Mouse (Mus musculus) embryonic facial prominence, embryonic 12.5 days (tissue): ENCODE measurements around the gene Mcm8. TPM values are rescaled to one million over a fixed set of nuclear protein-coding genes. Genes with fewer than 3 reads are reported as not detected.

Experiments used
- ATAC-seq: fragments of 200-750 bp; cut with Nextera tagmentation; 2 replicates; pipeline ENCODE4 v1.8.0; 2017; ENCODE audit not compliant: insufficient number of reproducible peaks, insufficient read depth, low FRiP score, low TSS enrichment
- H3K27ac ChIP-seq: fragments of 300-500 bp; sonication (generic); 2 replicates; pipeline ENCODE4 v1.5.1; 2016; ENCODE audit warnings: mild to moderate bottlenecking
- H3K27me3 ChIP-seq: fragments of 300-500 bp; sonication (generic); 2 replicates; pipeline ENCODE4 v1.6.1; 2016; ENCODE audit warnings: mild to moderate bottlenecking, moderate library complexity
- H3K36me3 ChIP-seq: fragments of 300-500 bp; sonication (generic); 2 replicates; pipeline ENCODE4 v1.6.1; 2016; ENCODE audit warnings: mild to moderate bottlenecking
- H3K4me1 ChIP-seq: fragments of 300-500 bp; sonication (generic); 2 replicates; pipeline ENCODE4 v1.6.1; 2016
- H3K4me2 ChIP-seq: fragments of 300-500 bp; sonication (generic); replicated peaks from 2 replicates; pipeline ENCODE4 v1.6.1; 2016; ENCODE audit warnings: mild to moderate bottlenecking, moderate library complexity
- H3K4me3 ChIP-seq: fragments of 300-500 bp; sonication (generic); 2 replicates; pipeline ENCODE4 v1.5.1; 2016; ENCODE audit warnings: mild to moderate bottlenecking
- H3K9ac ChIP-seq: fragments of 300-500 bp; sonication (generic); 2 replicates; pipeline ENCODE4 v1.6.1; 2016; ENCODE audit warnings: mild to moderate bottlenecking, moderate library complexity
- H3K9me3 ChIP-seq: fragments of 300-500 bp; sonication (generic); 2 replicates; pipeline ENCODE4 v1.6.1; 2016; ENCODE audit warnings: mild to moderate bottlenecking, moderate library complexity
- whole genome bisulfite sequencing: fragments of 180-500 bp; shearing (Covaris S2); methylation state at CpG from one replicate; pipeline ENCODE4 v1.1.7; 2016; 5-methylcytosine and 5-hydroxymethylcytosine counted together
- polyA plus RNA-seq: library from polyadenylated mRNA; unstranded; fragments of >200 nt; fragmentation: Nextera tagmentation; extraction: Ambion mirVana; gene quantifications from 2 replicates; pipeline ENCODE4 v1.2.1, GENCODE M21; 2016

Gene Mcm8
- polyA plus RNA-seq, 1 experiment from 2014 or later: 18.4 TPM

- H3K9ac ChIP-seq: no peak overlapping the region
- H3K27me3 ChIP-seq: peaks cover 25% of the 10 kb centered on the region
- H3K4me2 ChIP-seq: no peak overlapping the region
- WGBS: 83% methylated on average over 10 of the region's 10 CpGs
- H3K4me1 ChIP-seq: no peaks in the 10 kb centered on the region
- H3K4me3 ChIP-seq: no peak overlapping the region
- no peak overlapping the region for H3K27ac ChIP-seq
- no peak for ATAC-seq
- no peaks in the 10 kb centered on the region for H3K36me3 ChIP-seq
- H3K9me3 ChIP-seq: no peaks in the 10 kb centered on the region
Measured at GRCm38 (mm10) chr2:132873657-132874326, 57.9 kb downstream of the Mcm8 start.

GRCm38 (mm10) chr2:132876991-132877390, 61.0 kb downstream of the Mcm8 start:
- Histone ChIP-seq H3K9me3 (no peaks in the 10 kb centered on the region), H3K4me2 (no peak overlapping the region), H3K27me3 (peaks cover 51% of the 10 kb centered on the region), H3K4me1 (peaks cover 17% of the 10 kb centered on the region), H3K36me3 (no peaks in the 10 kb centered on the region), H3K9ac (no peak overlapping the region), H3K27ac (no peak overlapping the region), H3K4me3 (no peak overlapping the region)
- ATAC-seq: no peak
- 69% methylated on average over 1 of the region's 1 CpGs for WGBS

- Histone ChIP-seq H3K4me3 (peak overlapping the region; percentile 46), H3K36me3 (no peaks in the 10 kb centered on the region), H3K27ac (no peak overlapping the region), H3K4me2 (peak overlapping the region; percentile 97), H3K9me3 (no peaks in the 10 kb centered on the region), H3K9ac (peak overlapping the region; percentile 46; the same call in 1 of the 2 replicates), H3K27me3 (peaks cover 51% of the 10 kb centered on the region), H3K4me1 (peaks cover 17% of the 10 kb centered on the region)
- under 1% methylated on average over 58 of the region's 58 CpGs for WGBS
- peak; percentile 75 for ATAC-seq
Measured at GRCm38 (mm10) chr2:132879261-132880044, 63.5 kb downstream of the Mcm8 start.

GRCm38 (mm10) chr2:132880844-132881645, 65.1 kb downstream of the Mcm8 start, which contains the start of gene Lrrn4:
Gene Lrrn4 (minus strand): TSS chr2:132880891.
- Histone ChIP-seq H3K4me2 (peak within 1 kb of the TSS; percentile 97), H3K27ac (no peak within 1 kb of the TSS), H3K9ac (no peak within 1 kb of the TSS), H3K27me3 (peaks cover 50% of the 10 kb centered on the region), H3K4me1 (peaks cover 17% of the 10 kb centered on the region), H3K4me3 (peak within 1 kb of the TSS; percentile 46), H3K9me3 (no peaks in the 10 kb centered on the region), H3K36me3 (no peaks in the 10 kb centered on the region)
- 4% methylated on average over 12 of the region's 12 CpGs for WGBS
- ATAC-seq: no peak

GRCm38 (mm10) chr2:132884303-132884967, 68.5 kb downstream of the Mcm8 start:
- Histone ChIP-seq H3K4me3 (no peak overlapping the region), H3K36me3 (no peaks in the 10 kb centered on the region), H3K9ac (no peak overlapping the region), H3K27ac (no peak overlapping the region), H3K4me2 (no peak overlapping the region), H3K9me3 (no peaks in the 10 kb centered on the region), H3K4me1 (peaks cover 17% of the 10 kb centered on the region), H3K27me3 (peaks cover 19% of the 10 kb centered on the region)
- WGBS: 76% methylated on average over 8 of the region's 8 CpGs
- ATAC-seq: no peak

- H3K27ac ChIP-seq: no peak overlapping the region
- no peak for ATAC-seq
- 89% methylated on average over 7 of the region's 7 CpGs for WGBS
- H3K9ac ChIP-seq: no peak overlapping the region
- H3K9me3 ChIP-seq: no peaks in the 10 kb centered on the region
- H3K4me2 ChIP-seq: no peak overlapping the region
- no peak overlapping the region for H3K4me3 ChIP-seq
- H3K36me3 ChIP-seq: no peaks in the 10 kb centered on the region
- H3K4me1 ChIP-seq: peaks cover 11% of the 10 kb centered on the region
- H3K27me3 ChIP-seq: peaks cover 11% of the 10 kb centered on the region
Measured at GRCm38 (mm10) chr2:132885312-132885711, 69.4 kb downstream of the Mcm8 start.

Other genes starting within 250 kb of the Mcm8 start
- gene Gpcpd1, start 228.4 kb upstream of the Mcm8 start, polyA plus RNA-seq: 59.8 and 61.8 TPM in 2 replicates
- gene Shld1, start 129.2 kb upstream of the Mcm8 start, polyA plus RNA-seq: 14.3 and 17.4 TPM in 2 replicates
- 2.1 and 2.4 TPM in 2 replicates for gene Chgb, start 34.9 kb upstream of the Mcm8 start, polyA plus RNA-seq
- gene Trmt6, start 86 bp upstream of the Mcm8 start, polyA plus RNA-seq: 31.0 and 38.1 TPM in 2 replicates
- gene Crls1, start 30.5 kb downstream of the Mcm8 start, polyA plus RNA-seq: 26.8 and 33.1 TPM in 2 replicates
- 0.22 and 0.33 TPM in 2 replicates for gene Lrrn4, start 64.8 kb downstream of the Mcm8 start, polyA plus RNA-seq
- 11.8 and 12.6 TPM in 2 replicates for gene Fermt1, start 129.8 kb downstream of the Mcm8 start, polyA plus RNA-seq